Mouse (Mus musculus): ENCODE results near the gene Ripor1.

The Ripor1 gene

DNA sequence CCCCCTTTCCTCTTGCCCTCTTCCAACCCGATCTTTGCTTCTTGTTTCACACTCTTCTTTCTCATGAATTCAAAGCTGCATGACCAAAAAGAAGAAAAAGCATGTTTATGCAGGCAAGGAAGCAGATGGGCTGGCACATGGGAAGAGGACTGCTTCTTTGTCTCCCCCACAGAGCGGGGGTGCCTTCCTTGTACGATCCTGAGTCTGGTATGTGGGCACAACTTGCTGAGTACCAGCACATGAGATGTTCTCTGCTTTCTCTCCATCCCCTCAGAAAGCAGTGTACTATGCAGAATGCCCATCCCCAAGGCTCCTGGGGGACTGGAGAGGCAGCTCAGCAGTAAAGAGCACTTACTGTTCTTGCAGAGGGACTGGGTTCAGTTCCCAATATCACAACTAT is 19.3 kb downstream of the Ripor1 start:
- no peak for DNase-seq (ENCODE audit: extremely low read depth, low read depth, low spot score)

DNA sequence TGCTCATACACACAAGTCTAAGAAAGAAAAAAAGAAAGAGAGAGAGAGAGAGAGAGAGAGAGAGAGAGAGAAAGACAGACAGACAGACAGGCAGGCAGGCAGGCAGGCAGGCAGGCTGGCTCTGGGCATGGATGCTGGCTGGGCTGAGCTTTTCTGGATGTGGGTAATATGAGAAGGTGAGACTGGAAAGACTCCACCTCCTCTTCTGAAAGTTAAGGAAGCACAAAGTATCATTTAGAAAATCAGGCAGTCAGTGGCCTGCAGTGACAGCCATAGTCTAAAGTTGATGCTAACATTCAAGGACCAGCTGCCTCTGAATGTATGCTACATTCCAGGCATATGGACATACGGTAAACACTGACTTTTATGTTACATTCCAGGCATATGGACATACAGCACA is 19.8 kb downstream of the Ripor1 start:
- DNase-seq (ENCODE audit: extremely low read depth, low read depth, low spot score): no peak

DNA sequence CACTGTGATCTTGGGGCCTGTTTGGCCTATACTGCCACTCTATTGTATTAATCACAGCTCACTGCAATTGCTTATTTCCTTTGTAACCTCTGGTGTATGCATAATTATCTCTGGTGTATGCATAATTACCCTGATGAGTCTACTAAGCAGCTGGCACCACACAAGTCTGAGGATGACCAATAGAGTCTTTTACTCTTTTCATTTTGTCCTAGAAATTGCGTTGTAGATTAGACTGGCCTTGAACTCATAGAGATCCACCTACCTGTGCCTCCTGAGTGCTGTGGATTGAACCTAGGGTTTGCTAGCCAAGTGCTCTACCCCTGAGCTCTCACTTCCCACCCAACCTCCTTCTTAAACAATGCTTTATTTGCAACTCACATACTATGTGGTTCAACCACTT is 21.0 kb downstream of the Ripor1 start:
- DNase-seq (ENCODE audit: extremely low read depth, low read depth, low spot score): no peak

DNA sequence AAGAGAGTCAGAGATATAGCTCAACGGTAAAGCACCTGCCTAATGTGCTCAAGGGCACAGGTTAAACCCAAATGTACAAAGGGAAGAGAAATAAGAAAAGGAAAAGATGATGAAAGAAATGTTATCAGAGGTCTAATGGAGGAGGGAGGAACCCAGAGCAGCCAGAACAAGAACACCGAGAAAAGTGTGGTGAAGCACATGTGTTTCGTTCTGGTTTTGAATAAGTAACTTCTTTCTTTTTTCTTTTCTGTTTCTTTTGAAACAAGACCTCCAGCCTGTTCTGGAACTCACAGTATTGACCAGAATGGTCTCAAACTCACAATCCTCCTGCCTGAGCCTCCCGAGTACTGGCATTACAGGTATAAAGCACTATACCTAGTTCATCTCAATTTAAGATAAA is 24.3 kb downstream of the Ripor1 start:
- no peak for DNase-seq (ENCODE audit: extremely low read depth, low read depth, low spot score)

DNA sequence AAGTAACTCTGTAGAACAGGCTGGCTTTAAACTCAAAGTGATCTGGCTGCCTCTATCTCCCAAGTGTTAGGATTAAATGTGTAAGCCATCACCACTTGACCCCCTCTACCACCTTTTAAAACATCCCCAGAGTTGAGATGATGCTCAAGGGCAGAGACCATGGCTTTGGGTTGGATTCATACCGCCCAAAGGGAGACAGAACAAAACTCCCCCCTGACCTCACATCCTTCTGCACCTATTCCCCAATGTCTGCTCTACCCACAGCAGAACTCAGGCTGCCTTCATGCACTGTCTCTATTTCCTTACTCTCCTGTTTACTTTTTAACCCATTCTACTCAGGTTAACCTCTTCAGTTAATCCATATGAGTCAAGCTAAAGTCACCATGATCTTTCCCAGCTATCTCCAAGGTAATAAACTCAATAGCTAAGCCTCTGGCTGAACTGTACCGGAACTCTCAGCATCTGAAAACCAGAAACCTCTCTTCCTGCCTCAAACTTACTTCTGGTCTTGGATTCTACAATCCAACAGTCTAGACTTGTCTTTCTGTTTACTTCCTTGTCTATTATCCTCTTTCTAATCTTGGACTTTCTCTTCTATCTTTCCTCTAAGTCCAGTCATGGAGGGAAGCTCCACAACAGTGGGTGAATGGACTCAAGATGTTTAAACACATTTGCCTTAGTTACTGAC is 29.9 kb downstream of the Ripor1 start:
- DNase-seq (ENCODE audit: extremely low read depth, low read depth, low spot score): no peak

DNA sequence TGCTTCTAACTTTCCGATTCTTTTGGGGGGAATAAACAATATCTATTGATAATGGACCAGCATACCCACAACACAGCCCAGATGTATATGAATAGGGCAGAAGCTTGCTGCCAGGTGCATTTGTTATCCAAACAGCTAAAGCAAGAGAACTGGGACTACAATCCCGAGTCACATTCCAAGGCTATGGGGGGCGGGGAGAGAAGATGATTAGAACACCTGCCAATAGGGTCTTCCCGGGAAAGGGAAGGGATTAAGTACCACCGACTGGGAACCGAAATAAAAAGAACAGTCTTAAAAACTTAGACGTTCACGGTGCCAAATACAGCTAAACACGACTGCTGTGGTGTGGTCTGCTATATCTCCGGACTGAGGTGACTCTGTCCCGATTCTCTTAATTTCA is 30.4 kb downstream of the Ripor1 start:
- DNase-seq (ENCODE audit: extremely low read depth, low read depth, low spot score): no peak

DNA sequence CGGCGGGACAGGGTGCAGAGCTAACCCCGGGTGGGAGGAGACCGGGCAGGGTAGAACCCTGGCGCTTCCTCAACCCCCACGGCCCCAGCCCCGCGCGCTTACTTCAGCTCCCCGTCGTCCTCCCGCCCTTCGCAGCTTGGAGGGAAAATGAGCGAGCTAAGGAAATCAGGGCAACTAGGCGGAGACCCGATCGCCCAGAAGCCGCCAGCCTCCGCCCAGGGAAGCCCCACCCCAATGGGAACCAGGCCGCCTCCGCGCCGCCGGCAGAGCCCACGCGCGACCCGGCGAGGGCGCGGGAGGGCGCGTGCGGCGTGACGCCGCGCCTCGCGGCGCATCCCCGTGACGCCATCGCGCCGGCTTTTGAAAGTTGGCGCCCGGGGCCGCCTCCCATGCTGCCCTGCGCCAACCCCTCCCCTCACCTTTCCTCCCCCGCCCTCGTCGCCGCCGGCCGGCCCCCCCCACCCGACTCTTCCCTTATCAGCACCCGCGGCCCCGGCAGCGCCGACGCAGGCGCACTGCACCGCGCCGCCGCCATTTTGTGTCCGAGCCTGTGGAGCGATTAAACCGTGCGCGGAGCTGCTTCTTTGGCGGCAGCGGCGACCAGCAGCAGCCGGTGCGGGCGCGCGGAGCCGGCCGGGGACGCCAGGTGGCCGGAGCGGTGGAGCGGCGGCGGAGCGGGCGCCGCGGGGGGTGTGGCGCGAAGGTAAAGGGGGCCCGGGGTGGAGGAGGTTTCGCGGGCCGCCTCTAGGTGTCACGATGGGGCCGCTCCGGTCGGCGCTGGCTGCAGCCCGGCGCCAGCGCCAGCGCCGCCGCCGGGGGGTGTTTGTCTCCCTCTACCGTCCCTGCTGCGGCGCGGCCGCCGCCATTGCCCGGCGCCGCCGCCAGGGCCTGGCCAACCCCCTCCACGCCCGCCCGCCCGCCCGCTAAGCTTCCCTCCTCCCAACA is 31.2 kb downstream of the Ripor1 start, which contains the start of gene Ctcf:
Gene Ctcf (plus strand): TSS at position 551 of the 945 bp plus-strand sequence.
- no peak for DNase-seq (ENCODE audit: extremely low read depth, low read depth, low spot score)

DNA sequence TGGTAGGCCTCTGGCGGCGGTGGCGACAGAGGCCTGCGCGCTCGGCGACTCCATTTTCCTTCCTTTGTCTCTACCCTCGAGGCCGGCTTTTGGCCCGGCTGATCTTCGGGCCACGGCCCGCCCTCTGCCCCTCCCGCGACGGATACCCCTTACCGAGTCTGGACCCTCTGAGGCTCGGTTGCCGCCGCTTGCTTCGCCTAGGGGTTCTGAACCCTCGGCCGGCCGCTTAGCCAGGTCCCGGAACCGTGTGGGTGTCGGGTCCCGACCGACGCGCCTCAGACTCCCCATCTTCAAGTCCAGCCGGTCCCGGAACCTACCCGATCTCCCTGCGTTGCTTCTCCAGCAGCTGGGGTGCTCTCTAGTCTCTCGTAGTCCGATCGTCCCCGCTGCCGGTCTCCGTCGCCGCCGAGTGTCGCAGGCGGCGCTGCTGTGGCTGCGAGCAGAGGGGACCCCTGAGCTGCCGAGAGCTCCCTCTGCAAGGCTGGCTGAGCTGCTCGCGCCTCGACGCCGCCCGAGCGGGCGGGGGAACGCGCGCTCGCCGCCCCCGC is 32.0 kb downstream of the Ripor1 start, which contains the start of gene Agrp:
Gene Agrp (minus strand): TSS at position 431 of the 548 bp plus-strand sequence.
- DNase-seq (ENCODE audit: extremely low read depth, low read depth, low spot score): no peak

DNA sequence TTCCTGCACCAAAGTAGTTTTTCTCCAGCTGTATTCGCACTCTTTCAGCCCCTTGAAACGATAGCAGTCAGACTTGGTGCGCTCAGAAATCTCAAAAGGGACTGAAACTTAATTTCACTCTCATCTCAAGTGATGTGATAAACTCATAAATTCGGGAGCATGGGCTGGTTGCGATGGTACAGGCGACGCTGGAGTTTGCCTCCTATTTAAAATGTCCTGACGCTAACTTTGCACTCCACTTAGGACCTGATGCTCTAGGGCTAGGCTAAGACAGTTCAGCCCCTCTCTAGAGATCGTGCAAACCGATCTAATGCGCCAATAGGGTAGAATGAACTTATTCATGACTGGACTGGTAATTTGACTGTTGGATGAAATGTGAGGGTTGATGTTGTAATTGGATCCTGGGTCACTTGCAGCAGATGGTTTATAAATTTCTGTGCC is 32.6 kb downstream of the Ripor1 start:
- no peak for DNase-seq (ENCODE audit: extremely low read depth, low read depth, low spot score)

DNA sequence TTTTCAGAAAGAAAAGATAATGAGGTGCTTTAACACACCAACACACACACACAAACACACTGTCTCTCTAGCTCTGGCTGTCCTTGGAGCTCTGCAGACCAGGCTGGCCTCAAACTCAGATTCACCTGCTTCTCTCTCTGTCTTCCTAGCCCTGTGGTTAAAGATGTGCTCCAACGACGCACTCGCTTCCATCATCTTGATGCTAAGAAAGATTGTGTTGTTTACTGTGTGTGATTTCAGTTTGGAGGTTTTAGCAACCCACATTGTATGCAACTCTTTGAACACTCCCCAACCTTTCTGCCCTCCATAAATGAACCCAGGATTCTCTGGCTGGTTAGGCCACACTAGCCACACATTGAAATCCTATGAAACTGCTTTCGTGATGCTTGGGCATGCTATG is 33.5 kb downstream of the Ripor1 start:
- no peak for DNase-seq (ENCODE audit: extremely low read depth, low read depth, low spot score)

DNA sequence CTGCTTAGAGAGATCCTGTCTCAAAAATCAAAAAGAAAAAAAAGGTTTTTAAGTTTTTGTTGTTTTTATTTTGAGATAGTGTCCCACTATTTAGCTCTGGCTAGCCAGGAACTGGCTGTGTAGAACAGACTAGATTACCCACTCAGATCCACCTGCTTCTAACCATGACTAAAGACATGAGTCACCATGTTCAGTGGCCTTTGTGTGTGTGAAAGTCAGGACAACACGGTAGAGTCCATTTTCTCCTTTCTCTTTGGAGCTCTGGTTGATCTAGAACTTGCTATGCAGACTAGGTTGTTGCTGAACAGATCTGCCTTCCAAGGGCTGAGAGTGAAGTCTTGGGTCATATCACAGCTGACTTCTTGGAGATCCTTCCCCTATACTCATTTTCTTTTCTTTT is 34.8 kb downstream of the Ripor1 start:
- DNase-seq (ENCODE audit: extremely low read depth, low read depth, low spot score): no peak

DNA sequence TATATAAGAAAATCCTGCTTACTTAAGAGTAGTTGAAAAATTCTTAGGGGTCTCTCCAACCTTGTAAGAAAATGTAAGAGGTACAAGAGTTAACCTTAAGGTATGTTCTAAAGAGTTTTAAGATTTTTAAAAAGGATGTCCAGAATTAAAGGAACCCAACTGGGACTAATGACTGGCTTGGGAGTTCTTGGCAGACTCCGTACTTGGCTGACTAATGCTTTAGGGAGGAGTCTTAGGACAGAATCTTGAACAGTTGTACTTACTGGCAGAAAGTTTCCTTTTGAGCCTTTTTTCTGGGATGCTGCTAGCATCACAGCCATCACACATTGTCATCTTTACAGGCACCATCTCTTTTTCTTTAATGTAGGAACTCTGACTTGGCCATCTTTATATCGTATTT is 35.5 kb downstream of the Ripor1 start:
- no peak for DNase-seq (ENCODE audit: extremely low read depth, low read depth, low spot score)

DNA sequence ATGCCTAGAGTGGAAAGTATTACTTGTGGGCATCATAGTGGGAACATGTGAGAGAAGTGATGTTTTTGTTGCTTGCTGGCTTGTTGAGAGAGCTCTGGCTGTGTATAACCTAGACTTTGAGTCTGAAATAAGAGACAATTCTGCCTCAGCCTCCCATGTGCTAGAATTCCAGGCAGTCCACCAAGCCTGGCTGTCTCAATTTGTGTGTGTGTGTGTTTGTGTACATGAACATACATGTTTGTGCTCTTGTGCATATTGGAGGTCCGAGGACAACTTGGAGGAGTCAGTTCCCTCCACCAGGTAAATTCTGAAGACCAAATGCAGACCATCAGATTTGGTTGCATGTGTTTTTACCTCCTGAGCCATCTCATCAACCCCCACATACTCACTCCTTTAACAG is 40.1 kb downstream of the Ripor1 start:
- DNase-seq (ENCODE audit: extremely low read depth, low read depth, low spot score): no peak

DNA sequence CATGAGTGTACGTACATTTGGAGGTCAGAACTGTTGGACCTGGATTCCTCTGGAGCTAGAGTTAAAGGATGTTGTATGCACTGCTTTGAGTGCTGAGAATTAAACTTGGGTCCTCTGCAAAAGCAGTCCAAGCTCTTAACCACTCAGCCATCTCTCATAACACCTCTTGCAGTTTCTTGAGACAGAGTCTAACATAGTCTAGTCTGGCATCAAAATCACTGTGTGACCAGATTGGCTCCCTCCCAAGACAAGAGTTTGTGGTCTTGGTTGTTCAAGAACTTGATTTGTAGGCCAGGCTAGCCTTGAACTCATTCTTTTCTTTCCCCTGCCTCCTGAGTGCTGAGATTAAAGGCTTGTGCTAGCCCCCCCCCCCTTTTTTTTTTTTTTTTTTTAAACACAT is 43.9 kb downstream of the Ripor1 start:
- no peak for DNase-seq (ENCODE audit: extremely low read depth, low read depth, low spot score)

DNA sequence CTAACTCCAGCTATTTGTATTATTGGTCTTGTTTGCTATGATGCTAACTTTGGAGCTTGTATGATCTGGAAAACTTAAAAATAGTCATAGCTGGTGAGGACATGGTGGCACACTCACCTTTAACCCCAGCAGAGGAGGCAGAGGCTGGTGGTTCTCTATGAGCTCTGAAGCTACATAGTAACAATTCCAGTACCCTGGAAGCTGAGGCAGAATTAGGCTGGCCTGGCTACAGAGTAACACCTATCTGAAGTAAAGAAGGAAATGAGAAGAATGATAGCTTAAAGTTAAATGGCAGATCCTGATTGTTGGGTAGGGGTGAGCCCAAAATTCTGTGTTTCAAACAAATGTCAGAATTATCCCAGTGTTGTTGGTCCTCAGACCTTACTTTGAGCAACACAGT is 52.6 kb downstream of the Ripor1 start:
- DNase-seq (ENCODE audit: extremely low read depth, low read depth, low spot score): no peak

DNA sequence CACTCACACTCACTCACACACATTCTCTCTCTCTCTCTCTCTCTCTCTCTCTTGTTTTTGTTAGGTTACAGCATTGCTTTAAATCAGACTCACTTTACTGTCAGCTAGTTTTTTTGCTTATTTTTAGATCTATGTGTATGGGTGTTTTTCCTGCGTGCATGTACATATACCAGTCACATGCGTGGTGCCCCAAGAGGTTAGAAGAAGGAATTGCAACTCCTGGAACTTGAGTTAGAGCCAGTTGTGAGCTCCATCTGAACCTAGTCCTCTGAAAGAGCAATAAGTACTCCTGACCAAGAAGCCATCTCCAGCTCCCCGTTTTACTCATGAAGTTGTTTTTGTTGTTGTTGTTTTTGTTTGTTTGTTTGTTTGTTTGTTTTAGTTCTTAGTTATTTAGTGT is 56.1 kb downstream of the Ripor1 start:
- DNase-seq (ENCODE audit: extremely low read depth, low read depth, low spot score): no peak

Measured in fat pad, adult 2 months (tissue).